Mouse (Mus musculus) stomach, postnatal 0 days (tissue): Measurements from ENCODE around the gene Crebl2.

Source experiments
- CTCF ChIP-seq: IDR thresholded peaks from 2 replicates; pipeline ENCODE4 v1.5.1; 2016; ENCODE audit warnings: antibody characterized with exemption, low read depth, mild to moderate bottlenecking, moderate library complexity
- EP300 ChIP-seq: optimal IDR thresholded peaks from 2 replicates; pipeline ENCODE3; 2016; ENCODE audit warnings: antibody characterized with exemption

- peak; percentile 62 for TF ChIP-seq CTCF
- TF ChIP-seq EP300: no peak
Observed at GRCm38 (mm10) chr6:134848197-134848890, 18.4 kb downstream of the Crebl2 start.
